Mouse (Mus musculus) frontal cortex, postnatal 14 days (tissue): ENCODE measurements at regions not wholly inside any gene's neighbourhood (a gene's known extent, or its start where the extent isn't known, plus 50 kb on each side); places are given as distances from the start of the nearest gene placed in this dataset.
"Not testable (repeated sequence)": the region's sequence is repeated elsewhere in the genome, so short reads cannot be mapped to it uniquely, and the experiment has no call there.

Experiments
- DNase-seq, 2 experiments: peaks; one replicate each; pipeline ENCODE4 v3.0.0; 2022; ENCODE audit warnings: low spot score in 2 of 2

DNA sequence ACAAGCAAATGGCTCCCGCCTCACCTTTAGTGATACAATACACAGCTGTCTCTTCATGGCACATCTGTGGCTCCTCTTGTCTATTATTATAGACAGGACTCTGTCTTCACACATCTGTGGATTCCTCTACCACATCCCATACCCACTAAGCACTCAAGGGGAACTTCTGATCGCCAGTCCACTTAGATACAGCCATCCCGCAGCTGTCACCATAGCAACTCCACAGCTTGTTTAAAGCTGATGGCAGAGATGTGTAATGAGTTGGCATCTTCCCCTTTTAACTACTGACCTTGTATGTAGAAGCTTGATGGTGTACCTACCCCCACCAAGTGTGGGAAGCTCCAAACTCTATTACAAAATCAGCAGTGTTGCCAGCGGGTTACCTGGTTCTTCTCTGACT, 109.5 kb upstream of the Pfn2 start:
- no peak for DNase-seq

DNA sequence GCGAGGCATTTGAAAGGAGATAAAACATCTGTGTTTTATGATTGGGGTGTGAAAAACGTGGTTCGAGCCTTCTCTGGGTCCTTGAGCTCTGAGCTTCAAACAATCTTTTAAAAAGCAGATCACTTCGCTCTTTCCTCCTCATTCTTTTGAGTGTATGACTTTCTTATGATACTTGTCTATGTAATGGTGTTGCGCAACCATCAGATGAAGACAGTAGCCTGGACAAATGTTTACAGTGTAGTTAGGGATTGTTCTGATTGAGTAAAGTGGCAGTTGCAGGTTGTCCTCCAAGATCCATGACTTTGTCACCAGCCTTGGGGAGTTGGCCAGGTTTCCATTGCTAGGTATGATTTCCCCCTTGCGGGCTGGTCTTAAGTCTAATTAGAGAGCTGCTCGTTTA, 116.1 kb upstream of the Pfn2 start:
- DNase-seq = no peak

DNA sequence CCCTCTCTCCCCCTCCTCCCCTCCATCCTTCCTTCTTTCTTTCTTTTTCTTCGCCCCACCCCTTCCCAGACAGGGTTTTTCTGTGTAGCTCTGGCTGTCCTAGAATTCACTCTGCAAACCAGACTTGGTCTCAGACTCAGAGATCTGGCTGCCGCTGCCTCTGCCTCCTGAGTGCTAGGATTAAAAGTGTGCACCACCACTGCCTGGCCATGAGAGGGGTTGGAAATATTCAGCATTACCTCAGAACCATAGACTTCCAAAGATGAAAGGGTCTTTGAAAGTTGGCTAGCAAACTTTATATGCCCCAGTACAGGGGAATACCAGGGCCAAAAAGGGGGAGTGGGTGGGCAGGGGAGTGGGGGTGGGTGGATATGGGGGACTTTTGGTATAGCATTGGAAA, 122.7 kb upstream of the Pfn2 start:
- not testable (repeated sequence) for DNase-seq

DNA sequence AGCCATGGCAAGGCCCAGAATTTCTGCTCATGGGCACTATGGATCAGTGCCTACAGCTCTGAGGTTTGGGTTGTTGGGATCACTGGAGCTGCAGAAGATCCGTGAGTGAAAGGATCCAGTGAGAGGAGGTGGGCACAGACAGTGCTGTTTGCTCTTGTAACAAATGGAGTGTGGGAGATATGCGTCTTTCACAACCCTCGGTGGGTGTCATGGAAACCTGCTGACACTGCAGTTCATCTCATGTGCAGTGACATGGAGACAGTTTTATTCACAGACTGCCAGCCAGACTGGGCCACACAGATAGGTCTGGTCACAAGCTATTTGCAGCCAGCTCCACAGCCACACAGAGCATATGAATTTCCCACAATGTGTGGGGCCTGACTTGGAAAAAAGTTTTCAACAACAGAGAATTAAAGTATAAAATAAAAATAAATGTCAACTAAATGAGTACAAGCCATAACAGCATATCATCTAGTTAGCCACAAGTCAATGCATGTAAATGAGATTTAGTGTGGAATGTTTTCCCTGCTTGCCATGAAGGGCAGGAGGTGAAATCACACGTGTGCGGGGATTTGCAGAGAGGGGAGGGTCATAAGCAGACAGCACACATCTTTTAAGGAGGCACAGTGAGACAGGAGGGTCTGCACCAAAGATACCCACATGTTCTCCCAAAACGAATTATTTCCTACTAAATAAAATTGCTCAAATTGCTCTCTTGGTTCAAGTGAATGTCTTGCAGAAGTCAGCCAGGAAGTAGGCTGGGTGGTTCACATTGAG, 124.8 kb upstream of the Pfn2 start:
- no peak for DNase-seq

DNA sequence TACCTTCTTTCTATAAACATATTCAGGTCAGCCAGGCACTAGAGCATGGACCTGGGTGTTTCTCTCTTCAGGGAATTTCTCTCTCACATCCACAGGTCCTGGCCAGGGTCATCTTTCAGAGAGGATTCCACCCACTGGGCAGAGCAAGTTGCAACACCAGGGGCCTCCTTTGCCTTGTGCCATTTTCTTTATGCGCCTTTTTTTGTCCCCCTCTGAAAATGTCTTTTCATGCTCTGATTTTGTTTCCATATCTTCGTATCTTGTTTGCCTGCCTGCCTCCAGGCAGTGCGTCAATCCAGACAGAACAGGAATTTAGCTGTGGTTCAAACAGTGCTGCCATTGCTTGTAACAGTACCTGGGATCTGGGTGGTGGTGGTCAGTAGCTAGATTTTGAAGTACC, 125.7 kb upstream of the Pfn2 start:
- DNase-seq = no peak

DNA sequence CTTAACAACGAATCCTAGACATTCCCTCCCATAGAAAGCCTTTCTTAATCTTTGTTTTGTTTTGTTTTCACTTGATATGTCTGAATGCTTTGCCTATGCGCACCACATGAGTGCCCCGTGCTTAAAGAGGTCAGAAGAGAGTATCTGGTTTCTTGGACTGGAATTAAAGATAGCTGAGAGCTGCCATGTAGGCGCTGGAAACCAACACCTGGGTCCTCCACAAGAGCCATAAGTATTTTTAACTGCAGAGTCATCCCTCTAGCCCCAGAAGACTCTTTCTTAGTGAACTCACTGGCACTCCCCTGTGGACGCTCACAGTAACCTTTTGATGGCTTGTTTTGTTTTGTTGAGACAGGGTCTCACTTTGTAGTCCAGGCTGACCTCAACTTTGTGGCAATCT, 127.5 kb upstream of the Pfn2 start:
- no peak for DNase-seq

DNA sequence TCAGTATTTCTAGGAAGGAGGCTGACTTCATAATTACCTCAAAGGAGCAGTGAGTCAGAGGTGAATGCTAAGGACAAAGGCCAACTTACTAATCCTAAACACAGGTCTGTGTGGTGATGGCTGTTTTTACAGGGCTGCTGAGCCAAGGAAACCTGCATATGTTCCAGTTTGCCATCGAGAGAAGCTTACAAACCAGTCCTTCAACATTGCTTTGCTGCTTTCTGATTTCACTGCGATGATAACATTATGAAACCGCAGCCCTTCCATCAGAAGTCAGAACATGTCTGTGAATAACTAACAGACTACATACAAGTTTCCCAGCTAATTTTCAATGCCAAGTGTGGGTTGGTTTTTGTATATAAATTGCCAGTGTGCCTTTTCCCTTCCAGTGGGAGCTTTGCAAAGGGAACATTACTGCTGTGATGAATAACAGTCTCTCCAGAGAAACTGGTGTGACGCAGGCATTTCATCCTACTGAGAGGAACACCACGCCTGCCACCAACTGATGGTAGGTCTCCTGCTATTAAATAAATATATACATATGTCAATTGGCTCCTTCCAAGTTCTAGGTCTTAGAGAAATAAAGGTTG, 128.9 kb upstream of the Pfn2 start:
- no peak for DNase-seq

DNA sequence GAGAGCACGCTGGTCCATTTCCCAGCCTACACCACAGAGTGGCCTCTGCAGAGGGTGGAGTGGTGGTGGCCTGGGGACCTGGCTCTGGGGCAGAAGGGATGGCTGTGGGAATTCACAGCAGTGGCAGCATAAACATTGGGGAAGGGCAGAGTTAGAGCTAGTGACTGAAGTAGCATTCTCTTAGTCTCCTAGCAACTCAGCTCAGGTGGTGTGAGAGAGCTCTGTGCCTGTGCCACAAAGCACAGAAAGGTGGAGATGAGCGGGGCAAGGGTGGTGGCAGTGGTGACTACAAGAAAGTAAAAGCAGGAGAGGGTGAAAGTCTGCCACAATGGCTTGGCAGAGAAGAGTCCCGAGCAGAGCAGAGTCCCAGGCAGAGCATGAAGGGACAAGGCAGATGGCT, 140.3 kb upstream of the Pfn2 start:
- DNase-seq = no peak

DNA sequence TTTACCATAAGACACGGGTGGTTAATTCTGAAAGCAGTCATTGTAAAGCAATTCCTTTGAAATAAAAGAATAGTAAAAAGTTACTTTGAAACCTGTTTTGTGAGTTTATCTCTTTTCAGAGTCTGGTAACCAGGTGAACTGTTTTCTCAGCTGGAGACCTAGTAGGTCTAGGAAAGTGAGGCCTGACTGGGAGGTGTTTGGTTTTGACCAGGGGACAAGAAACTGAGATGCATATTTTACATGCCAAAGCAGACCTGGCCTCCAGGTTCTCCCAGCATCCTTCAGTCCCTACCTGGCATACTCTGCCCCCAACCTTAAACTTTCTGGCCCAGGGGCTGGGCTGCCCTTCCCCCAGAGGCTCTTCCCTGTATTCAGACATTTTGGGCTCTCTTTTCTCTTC, 142.9 kb upstream of the Pfn2 start:
- no peak for DNase-seq

DNA sequence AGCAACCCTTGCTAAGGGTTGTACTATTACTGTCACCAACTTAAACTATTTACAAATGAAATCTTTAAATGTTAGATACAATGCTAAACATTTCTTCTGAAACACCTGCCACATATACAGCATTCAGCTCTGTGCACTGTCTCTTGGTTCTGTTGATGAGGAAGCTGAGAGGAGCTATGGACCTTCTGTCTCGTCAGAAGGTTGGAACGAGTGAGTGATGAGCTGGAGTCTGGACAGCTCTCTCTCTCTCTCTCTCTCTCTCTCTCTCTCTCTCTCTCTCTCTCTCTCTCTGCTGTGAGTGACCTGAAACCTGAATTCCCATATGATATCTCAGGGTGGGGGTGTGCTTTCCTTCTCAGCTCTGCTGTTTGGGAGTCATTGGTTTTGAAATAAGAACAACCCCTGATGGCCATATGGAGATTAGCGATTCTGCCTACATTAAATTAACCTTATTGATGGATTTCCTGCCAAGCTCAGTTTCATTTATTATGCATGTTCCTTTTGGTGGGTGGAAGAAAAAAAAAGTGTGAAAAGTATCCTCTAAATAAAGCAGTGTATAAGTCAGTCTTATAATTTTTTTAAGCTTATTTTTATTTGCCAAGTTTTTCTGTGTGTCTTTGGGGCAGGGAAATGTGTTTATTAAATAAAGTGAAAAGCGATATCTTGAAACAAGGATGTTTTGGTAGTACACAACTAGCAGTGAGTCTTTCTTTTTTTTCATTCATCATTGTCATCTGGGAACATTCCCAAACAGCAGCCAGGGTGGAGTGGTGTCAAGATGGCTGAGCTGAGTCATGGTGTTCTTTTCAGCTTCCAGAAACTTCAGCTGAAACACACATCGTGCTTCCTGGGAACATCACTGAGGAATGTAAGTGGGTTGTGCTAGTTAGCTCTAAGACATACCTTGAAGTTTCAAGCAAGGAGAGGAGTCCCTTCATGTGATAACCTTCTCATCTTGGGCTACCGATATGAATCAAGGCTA, 150.5 kb upstream of the Pfn2 start:
- peak; percentile 4 to 15 for DNase-seq

DNA sequence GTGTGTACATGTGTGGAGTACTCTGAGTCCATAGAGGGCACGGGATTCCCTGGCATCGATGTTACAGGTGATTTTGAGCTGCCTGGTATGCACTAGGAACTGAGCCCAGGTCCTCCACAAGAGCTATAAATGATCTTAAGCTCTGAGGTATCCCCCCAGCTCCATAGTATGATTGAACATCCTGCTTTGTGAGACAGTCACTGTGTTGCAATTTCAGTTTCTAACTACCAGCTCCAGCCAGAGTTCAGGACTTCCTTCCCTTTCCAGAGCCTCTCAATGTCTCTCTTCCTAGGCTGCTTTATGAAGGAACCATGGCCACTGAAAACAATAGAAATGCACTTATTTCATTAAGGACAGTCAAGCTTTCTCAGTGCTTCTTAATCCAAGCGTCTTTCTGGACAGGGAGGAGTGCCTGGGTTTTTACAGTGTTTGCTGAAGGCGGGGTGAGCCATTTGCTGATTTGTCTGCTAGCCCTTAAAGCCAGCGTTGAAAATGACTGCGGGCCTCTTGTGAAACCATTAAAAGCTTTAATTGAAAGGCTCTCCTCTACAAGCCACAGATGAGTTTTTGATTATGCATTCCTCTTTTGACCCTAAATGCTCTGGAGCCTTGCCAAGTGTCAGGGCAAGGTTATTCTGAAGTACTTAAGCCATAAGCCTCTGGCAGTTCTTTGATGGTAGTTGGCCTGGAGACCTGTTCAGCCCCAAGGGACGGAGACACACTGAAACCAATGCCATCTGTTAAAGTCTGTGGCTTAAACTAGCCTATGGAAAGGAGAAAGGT, 155.1 kb upstream of the Pfn2 start:
- no peak for DNase-seq

DNA sequence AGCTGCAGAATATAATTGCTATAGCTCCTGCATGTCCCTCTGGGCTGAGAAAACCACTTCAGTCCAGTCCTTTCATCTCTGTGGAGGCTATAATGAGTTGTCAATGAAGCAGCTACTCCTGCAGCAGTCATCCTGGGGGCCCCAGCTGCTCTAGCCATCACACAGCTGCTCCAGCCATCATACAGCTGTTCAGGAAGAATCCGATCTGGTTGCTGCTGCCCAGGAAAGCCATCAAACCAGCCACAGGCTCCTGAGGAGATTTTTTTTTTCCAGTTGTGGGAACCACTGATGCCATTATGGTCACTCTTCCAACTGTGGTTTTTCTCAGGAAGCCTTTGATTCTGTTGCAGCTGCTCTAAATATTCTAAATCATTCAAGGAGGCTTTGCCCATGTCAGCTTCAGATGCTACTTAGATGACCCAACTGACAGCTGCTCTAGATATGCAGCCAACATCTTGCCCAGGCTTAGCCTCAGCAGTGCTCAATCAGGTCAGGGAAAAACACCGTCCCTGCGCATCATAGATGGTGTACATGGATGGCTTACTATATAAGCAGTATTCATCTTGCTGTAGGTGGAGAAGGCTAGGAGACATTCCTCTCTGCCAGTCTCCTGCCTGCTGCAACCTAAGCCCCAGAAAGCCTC, 177.0 kb upstream of the Pfn2 start:
- DNase-seq = no peak

DNA sequence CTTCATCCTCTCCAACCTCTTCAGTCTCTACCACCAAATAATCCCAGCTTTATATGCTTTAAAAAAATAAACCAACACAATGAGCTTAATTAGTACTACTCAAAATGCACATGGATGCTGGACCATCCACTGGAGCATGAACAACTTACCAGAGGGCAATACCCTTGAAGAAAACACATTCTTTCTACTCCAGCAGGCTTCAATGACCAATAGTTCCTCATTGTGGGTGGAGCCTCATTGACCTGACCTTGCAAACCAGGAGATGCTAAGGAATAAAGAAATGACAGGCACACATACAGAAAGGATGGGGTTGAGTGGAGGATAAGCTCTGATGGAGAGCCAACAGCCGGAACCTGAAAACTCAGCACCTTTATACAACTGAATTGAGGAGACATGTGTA, 201.7 kb upstream of the Pfn2 start:
- DNase-seq = no peak

DNA sequence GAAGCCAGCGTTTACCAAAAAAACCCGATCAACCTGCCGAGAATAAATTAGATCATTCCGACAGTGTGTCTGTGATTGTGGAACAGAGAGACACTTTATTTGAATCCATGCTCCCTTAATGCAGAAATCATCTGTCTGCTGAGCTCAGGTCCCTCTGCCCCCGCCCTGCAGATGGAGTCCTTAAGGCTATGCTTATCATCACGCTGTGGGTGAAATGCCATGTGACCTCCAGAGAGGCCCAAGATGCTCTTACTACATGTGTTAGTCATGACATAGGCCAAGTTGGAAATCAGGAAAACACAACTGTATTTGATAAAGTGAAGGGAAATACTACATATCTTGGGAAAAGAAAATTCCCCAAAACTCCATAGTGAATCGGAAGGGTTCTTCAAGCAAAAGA, 206.8 kb upstream of the Pfn2 start:
- no peak for DNase-seq

DNA sequence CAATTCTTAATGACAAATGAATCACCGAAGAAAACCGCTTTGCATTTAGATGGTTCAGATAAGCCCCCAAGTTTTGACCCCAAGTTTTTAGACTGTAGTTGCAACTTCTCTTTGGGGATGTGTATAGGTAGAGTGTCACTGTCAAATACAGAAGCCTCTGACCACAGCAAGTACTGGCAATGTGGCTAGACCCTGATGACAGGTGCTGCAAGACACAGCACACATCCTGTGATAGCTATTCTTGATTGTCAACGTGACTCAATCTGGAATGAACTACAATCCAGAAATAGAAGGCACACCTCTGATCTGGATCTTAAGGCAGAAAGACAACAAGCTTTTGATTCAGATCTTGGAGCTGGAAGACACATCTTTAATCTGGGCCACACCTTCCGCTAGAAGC, 207.3 kb upstream of the Pfn2 start:
- DNase-seq = no peak

DNA sequence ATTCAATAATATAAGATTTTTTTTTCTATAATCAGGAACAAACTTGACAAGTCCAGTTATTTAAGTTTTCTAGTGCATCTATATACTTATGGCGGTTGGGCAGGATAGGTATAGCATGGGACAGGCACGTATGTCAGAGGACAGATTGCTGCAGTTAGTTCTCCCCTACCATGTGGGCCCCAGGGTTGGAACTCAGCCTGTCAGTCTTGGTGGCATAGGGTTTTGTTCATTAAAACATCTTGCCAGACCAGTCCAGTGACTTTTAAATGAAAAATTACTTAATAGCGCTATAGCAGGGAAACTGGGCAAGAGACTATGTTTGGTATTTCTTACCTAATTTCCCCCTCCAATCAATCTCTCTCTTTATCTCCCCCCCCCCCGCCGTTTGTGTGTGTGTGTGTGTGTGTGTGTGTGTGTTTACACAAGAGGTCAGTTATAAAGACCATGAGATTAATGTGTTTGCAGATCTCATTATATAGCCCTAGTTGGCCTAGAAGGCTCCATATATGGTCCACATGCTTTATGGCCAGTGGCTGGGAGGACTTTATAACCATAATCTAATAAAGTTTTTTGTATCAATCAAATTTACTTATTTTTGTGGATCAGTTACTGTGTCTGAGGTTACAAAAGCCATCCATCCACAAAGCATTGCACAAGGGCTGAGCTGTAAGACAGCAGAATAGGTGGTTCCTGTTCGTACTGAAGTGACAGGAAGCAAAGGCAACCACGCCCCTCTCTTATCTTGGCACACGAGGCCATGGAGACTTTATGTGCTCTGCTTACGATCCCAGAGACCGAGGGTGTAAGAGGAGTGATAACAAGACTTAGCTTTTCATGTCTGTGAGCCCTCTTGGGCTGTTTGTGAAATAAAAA, 208.5 kb upstream of the Pfn2 start:
- no peak for DNase-seq

DNA sequence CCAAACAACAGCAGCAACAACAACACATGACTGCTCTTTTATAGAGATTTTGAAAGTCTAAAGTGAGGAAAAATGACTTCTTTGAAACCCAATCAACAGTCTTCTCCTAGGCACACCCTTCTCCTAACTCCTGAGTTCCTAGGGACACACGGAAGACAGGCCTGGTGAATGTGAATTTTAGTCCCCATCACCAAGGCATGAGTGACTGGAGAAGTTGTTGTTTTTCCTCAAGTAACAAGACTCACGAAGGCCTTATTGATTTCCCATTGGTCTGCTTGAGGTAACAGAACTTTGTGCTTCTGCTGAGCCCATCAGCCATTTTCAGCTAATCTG, 209.2 kb upstream of the Pfn2 start:
- DNase-seq = no peak

DNA sequence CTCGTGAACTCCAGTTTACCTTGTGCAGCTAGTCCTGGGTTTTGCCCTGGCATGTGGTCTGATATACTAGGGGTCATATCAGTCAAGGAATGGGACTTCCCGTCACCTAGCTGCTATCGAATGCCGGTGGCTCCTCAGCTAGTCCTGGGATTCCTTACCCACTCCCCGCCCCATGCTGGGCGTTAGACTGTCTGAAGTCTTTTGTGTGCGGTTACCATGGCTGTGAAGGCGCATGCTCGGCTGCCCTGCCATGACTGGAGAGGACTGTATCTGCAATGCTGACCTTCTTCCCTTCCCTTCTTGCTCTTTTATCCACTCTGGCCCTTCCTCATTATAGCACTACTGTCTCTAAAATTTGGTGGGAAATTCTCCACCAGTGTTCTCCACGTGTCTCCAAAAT, 210.3 kb upstream of the Pfn2 start:
- DNase-seq = no peak

DNA sequence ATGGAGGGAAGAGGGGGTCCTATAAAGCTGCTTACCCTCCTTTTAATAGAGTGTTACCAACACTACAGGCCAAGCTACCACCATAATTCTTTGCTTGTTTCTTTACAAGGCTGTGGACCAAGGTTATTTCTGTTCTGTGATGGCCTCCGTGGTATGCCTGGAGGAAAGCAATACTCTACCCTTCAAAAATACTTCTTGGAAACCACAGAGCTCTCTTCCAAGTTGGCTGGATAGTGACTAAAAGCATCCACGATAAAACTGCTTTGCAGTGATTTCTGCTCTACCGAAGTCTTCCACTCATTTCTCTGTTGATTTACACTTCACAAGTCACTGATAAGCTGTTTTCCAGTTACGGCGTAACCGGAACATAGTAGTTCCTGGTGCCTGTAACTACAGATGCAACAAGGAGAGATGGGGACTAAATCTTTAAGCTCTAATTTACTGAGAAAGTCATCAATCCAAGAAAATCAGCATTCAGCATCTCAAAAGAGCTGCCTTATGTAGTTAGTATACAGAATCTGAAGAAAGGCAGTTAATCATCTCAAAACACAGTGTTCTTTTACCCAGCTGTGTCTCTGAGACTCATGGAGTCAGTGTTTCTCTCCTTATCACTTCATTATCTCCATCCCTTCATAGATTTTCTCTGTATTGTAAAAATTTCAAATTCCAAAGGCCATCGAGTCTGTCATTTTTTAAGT, 216.1 kb upstream of the Pfn2 start:
- DNase-seq = no peak

DNA sequence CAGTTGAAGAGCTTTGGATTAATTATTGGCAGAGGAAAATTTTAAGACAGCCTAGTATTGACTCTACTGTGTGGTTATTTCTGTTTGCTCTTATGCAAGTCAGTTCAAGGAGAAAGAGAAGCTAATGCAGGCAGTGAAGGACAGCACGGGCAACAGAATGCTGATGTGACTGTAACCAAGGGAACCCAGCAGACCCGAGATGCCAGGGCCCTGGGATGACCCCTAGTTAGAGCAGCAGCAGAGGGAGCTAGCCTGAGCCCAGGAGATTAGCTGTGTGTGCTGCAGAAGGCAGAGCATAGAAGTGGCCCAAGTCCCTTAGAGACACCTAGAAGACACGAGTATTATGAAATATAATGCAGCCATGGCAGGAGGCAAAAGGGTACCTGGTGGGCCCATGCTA, 223.7 kb upstream of the Pfn2 start:
- no peak for DNase-seq
